Mouse (Mus musculus) heart, postnatal 14 days (tissue): ENCODE results near the gene Wbp1. TPM values are rescaled to one million over a fixed set of nuclear protein-coding genes. Genes with fewer than 3 reads are reported as not detected.

Experiments used
- DNase-seq, 2 experiments: peaks; one replicate each; pipeline ENCODE4 v3.0.0; 2021 to 2022
- intact Hi-C: fragments of 180-260 bp; cut with DNase I; formaldehyde crosslinking; loops from one replicate; pipeline ENCODE4 v1.15.1; 2025
- total RNA-seq, 2 experiments: library from RNA; stranded (reverse); gene quantifications; 2 replicates each; pipeline ENCODE4 v1.2.3; 2021

Wbp1 gene
- total RNA-seq, 2 experiments from 2014 or later: 72.4 to 80.1 TPM

DNA sequence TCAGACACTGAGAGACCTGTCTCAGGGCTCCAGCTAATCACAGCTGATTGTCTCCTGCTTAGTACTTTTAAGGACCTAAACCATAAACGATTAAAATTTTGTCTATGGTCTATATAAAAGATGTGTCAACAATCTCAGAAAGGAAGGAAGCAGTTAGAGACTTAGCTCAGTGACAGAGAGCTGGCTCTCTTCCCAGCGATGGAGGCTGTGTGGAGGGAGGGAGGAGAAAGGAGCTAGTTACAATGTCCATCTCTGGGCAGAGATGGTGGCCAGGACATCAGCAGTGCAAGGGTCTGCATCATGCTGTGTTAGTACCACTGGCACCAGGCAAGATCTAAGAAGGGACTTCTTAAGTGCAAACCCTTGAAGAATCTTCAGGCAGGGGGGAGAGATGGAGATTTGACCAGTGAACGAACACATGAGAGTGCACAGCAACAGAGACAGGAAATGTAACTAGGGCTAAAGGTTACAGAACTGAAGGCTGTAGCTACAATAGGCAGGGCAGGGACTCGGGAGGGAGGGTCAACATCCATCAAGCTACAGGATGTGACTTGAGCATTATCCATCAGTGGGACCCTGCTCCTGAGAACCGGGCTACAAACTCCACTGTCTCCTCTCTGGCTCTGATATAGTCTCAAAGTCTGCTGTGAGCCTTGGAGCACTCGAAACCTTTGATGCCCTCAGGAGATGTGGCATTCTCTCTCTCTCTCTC lies 28.8 kb downstream of the Wbp1 start:
- intact Hi-C loops: no loop called here
- no peak for DNase-seq

DNA sequence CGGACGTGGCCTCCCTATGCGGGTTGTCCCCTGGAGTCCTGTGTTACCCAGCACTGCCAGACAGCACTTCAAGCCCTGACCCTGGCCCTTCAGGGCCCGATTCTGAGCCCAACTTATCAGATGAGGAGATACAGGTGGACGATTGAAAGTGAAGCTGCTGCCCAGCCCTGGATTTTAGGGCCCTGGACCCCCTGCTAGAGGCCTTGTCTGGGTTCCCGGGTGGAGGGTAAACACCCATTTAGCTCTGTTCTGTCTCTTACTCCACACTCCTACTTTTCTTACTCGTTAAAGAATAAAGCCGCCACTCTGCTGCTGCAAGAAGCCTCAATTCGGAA lies 33.5 kb downstream of the Wbp1 start:
- intact Hi-C loops: no loop called here

DNA sequence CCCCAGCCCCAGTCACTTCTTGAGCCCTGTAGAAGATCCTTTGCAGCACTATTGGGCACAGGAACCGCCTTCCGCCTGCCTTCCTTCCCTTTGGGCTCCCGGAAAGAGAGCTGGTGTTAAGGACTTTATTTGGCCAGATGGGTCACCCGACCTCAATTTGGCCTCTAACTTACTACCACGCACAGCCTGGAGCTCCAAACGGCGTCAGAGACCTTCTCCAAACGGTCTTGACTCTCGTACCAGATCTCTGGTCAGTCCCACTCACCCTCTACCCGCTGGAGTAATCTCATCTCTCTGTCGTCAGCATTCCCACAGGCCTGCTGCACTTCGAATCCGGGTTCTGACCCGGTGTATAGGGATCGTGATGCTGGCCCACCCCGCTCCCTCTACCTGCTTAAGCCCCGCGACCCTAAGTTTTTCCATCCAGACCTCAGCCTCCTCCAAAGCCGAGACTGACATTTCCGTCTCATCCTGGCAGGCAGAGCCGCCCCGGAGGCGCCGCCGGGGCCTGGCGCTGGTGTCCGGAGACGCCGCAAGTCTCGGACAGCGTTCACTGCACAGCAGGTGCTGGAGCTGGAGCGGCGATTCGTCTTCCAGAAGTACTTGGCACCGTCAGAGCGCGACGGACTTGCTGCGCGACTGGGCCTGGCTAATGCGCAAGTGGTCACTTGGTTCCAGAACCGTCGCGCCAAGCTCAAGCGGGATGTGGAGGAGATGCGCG lies 34.0 kb downstream of the Wbp1 start:
- peak in 1 of 2 experiments; percentile 41 for DNase-seq

More for the DNA sequence above, 33.5 kb downstream of the Wbp1 start:
- DNase-seq: no peak

DNA sequence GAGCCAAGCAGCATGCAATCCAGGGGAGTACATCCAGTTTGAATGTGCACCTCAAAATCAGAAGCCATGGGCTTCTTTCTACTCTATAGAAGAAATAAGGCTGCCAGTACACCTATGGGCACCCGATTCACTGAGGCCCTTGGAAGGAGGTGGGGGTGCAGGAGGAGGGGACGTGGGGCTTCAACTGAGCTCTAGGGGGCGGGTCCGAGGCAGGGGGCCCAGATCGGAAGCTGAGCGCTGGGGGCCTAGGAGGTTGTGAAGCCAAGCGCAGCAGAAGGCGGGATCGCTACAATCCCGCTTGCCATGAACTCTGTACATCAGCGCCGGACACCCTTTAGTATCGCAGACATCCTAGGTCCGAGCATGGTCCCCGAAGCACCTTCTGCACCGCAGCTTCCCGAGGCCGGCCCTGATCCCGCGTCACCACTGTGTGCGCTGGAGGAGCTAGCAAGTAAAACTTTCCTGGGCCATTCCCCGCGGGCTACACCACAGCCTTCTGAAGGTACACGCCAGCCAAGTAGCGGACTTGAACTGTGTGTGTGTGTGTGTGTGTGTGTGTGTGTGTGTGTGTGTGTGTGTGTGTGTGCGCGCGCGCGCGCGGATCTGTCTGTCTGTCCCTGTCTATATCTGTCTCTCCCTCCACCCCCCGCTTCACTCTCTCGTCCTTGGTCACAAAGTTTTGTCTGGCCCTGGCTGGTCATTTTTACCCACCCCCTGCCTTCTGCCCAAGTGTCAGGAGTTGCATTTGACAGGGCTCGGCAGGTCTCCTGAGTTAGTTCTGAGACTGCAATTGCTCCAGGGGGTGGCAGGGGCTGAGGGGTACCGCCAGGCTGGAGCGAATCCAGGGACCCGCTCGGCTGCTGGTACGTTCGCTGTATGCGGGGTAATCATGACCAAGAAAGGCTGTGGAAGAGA lies 35.0 kb downstream of the Wbp1 start, which contains the start of gene Lbx2:
Gene Lbx2 (plus strand): TSS at position 247 of the 915 bp plus-strand sequence.
- intact Hi-C loops: no loop called here
- no peak for DNase-seq

More for the DNA sequence above, 34.0 kb downstream of the Wbp1 start:
- intact Hi-C loops: no loop called here

DNA sequence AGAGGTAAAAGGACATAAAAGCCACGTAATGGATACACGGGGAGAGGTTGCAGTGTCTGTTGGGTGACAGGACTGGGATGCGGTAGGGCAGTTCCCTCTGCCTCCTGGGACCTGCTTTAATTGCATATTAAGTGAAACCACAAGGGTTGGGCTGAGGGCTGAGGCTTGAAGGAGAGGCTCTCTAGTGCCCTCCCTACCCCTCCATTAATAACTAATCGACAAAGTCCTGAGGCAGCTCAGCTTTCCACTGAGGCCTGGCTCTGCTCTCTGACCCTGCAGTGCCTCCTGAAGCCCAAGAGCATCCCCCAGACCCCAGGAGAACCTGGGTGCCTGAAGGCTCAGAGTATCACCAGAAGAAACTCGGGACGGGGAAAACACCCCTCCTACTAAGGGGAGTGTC lies 36.9 kb downstream of the Wbp1 start:
- no peak for DNase-seq
- intact Hi-C loops: no loop called here

DNA sequence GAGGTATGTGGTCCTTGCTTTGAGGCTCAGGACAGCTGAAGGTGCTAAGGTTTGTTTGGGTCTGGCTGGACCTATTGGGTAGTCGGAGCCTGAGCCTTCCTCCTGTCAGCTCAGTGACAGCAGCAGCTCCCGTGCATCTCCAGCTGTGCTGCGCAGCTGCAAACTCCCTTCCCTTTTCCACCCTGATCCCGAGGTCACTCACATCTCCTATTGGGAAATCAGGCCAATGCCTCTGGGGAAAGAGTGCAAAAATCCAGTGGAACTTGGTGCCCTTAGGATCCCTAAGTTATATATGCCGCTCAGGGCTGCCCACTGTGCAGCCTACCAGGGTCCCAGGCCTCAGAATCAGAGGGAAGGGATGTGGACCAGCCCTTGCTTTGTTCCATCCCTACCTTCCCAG lies 37.9 kb downstream of the Wbp1 start:
- intact Hi-C loops: no loop called here
- no peak for DNase-seq

DNA sequence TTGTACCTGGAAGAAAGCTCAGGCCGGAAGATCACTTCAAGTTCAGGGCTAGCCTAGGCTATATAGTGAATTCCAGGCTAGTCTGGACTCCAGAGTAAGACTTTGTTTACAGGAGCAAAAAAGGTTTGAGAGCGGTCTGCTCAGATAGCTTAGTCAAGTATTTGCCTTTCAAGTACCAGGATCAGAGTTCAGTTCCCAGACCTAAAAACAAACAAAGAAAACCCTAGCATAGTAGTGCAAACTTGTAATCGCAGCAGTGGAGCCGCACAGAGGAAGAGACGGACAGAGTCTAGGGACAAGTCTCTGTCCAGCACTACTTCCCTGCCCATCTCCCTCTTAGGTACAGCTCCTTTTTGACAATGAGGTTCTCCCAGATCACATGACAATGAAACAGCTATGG lies 41.1 kb downstream of the Wbp1 start:
- intact Hi-C loops: no loop called here
- no peak for DNase-seq

DNA sequence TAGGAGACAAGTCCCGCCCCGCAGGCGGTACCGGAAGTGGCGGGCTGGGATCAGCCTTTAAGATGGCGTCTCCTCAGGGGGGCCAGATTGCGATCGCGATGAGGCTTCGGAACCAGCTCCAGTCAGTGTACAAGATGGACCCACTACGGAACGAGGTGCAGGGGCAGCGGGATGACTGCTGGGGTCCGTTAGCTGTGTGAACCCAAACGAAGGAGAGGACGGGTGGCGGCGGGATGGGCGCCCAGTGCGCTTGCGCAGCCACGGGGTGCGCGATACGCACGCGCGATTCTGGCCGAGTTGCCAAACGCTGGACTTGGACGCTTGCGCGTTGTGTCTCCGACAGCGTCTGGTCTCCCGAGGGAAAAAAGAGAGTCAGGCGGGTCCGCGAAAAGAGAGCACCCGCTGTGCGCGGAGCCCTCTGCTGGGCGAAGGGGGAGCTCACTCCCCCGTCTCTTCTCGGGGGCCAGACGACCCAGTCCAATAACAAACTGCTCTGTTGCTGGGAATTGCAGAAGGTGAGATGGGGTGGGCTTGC lies 43.0 kb downstream of the Wbp1 start:
- intact Hi-C loops: loop anchor here (2.0 to 10.0 kb wide), 3 partner anchors 22 to 334 kb away; partner anchors contain the start of genes Ccdc142 and Gm42688
- DNase-seq: peak; percentile 100

DNA sequence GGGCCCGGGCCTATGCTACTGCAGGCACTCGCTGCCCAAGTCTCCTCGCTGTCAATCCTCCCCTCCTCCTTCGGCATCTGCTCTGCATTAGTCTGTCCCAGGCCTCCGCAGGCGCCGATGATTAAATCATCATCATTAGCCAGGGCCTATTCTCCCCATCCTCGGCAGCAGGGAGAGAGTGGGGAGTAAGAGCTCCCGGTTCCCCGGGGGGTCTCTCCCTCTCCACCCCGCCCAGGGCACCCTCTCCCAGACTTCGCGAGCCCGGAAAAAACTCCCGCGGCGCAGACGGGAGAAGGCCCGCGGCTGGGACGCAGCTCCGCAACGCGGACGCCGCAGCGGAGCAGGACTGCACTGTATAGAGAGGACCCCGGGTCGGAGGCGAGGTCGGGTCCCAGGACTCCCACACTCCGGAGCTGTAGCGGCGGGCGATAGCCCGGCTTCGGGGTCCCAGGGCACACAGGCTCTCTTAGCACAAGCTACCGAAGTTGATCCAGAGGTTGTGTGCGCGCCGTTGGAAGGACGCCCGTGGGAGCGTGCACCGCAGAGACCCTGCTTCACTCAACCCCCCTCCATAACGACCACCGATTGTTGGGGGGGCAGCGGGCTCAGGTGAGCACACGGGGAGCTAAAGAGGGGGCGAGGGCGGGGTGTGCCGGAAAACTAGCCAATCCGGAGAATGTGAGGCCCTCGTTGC lies 43.6 kb downstream of the Wbp1 start, which contains the start of gene Pcgf1:
Gene Pcgf1 (plus strand): TSS at position 240 of the 694 bp plus-strand sequence.
- intact Hi-C loops: loop anchor here (2.0 to 10.0 kb wide), 3 partner anchors 23 to 333 kb away; partner anchors contain the start of genes Ccdc142 and Gm42688
- DNase-seq: peak in 1 of 2 experiments; percentile 37

DNA sequence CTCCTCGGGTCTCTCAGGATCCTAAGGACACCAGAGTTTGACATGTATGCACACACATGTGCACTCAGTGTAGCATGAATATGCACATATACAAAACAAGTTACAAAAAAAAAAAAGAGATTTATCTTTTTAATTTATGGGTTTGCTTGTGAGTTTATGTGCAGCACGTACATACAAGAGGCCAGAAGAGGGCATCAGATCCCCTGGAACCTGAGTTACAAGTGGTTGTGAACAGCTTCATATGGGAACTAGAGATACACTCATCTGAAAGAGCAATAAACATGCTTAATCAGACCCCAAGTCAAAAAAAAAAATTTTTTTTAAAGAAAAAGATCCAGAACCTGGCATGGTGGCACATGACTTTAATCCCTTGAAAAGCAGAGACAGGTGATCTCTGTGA lies 46.4 kb downstream of the Wbp1 start:
- intact Hi-C loops: loop anchor here (10.0 kb wide), 1 partner anchor 330 kb away; no protein-coding TSS in a partner anchor
- no peak for DNase-seq

DNA sequence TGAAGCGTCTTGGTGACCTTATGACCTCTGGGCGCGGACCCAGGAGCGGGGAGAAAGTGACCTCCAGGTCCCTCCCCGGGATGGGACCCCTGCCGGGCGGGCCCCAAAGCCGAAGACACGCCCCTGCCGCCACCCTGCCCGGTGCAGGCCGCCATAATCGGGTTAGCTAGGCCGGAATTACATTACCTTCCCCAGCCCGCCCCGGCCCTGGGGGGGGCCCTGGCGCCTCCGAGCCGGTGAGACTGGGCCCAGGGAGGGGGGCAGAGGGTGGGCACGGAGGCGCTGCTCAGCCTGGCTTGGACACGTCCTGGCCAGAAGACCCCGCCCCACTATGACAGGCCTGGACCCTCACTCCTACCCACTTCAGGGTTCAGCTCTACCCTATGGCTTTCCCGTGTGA lies 50.1 kb downstream of the Wbp1 start:
- DNase-seq: no peak

DNA sequence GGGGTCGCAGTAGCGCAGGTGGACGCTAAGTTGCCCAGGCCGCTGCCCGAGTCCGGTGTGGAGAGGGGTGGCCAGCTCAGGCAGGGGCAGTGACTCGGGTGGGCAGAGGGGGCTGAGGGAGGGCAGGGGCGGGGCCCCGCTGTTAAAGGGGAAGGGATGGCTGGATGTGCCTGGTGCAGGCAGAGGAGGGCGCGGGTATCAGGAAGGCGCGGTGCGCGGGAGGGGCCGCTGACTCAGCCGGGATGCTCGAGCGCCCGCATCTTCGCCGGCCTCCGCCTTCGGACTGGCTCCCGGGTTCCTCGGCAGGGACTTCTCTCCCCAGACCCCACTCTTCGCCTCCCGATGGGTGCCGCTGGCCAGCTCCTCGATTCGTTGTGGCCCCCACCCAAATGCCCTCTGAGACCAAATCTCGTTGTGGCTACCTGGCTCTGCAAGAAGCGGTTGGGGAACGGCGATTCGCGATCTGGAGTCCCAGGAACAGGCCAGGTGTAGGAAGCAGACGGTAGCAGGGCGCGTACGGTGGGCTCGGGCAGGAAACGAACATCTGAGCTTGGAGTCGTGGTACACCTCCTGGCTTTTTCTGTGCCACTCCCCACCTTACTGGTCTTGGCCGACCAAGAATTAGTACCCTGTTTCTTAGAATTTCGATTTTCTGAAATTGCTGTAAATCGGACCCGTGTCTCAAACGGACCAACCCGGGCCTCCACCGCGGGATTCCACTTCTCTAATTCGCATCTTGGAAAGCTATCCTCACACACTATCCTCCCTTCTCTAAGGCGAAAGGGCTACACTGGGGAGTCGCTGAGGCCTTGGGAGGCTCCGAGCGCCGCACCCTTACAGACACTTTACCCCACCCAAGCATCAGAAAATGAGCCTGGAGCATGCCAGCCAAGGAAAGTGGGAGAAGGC lies 50.8 kb downstream of the Wbp1 start:
- intact Hi-C loops: loop anchor here (10.0 kb wide), 1 partner anchor 326 kb away; no protein-coding TSS in a partner anchor
- DNase-seq: peak; percentile 28 to 42

More for the DNA sequence above, 50.1 kb downstream of the Wbp1 start:
- intact Hi-C loops: loop anchor here (10.0 kb wide), 1 partner anchor 326 kb away; no protein-coding TSS in a partner anchor

DNA sequence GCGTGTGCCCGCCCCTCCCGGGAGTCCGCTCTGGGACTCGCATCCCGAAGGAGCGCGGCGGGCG lies 51.3 kb downstream of the Wbp1 start, which contains the start of gene Tlx2:
Gene Tlx2 (minus strand): TSS at position 47 of the 64 bp plus-strand sequence.
- intact Hi-C loops: loop anchor here (10.0 kb wide), 1 partner anchor 325 kb away; no protein-coding TSS in a partner anchor
- DNase-seq: no peak

DNA sequence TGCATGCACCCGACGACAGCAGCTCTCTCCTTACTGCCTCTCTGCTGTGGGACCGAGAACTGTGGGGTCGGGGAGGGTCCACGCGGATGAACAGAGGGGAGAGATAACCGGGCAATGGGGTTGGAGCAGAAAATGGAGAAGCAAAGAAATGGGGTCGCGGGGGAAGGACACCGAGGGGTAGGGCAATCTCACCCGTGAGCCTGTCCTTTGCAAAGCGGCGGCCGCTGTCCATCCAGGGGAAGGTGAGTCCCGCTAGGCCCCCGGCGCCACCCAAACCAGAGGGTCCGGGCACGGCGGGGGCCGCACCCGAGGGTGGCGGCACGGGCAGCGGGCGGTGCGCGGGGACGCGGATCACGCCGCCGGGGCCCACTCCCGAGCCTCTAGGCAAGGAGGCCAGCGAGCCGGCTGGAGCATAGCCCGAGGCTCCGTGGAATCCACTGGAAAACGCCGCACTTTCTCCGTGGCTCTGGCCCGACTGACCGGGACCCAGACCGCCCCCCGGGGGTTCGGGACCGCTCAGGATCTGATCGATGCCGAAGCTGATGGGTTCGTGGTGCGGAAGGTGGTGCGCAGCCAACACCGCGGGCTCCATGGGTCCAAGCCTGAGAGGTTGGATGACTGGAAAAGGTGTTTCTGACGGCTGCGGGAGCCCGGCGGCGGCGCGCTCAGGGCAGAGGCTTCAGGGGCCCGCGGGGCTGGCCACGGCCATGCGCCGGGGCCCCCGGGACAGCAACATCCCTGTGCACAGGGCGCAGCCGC lies 51.7 kb downstream of the Wbp1 start:
- intact Hi-C loops: loop anchor here (10.0 kb wide), 1 partner anchor 325 kb away; no protein-coding TSS in a partner anchor
- no peak for DNase-seq
